Mouse (Mus musculus): Measurements from ENCODE around the gene Umad1. TPM values are rescaled to one million over a fixed set of nuclear protein-coding genes. Genes with fewer than 3 reads are reported as not detected.
"Not testable (repeated sequence)": the region's sequence is repeated elsewhere in the genome, so short reads cannot be mapped to it uniquely, and the experiment has no call there.

Umad1 gene
- polyA plus RNA-seq, 1 experiment from 2014 or later = 20.6 TPM

DNA sequence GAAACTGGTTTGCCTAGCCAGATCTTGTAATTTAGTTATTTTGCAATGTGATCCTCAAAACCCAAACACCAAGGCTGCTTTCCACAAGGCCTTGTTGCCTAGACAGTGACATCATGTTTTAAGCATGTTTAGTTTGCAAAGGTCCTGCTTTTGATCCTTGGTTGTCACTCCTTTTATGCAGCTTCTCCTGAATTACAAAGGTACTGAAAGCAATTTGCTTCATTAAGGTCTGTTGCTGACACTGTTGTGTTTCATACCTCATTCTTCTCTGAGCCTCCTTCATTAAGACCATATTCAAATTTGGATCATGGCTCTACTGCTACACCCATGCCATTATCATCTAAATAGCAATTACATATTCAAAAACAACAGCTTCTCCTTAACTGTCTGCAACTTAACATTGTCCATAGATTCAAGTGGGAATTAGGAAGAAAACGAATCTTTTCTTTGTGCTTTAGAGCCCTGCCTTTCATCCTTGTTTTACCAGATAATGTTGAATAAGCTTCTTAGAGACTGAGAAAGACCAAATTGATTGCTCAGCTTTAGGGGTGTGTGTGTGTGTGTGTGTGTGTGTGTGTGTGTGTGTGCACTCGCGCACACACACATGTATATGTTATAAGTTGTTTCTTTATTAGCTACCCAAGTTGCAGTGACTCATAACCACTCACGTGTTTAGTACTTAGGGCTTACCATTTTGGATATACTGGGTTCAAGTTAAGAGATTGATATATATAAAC is 35.1 kb downstream of the Umad1 start:
- no peak for DNase-seq (ENCODE audit: low spot score)
- no peaks in the 10 kb centered on the region for H3K9me3 ChIP-seq (ENCODE audit: control insufficient read depth, low read length)
- H3K27me3 ChIP-seq (replicated peaks; ENCODE audit: control insufficient read depth, insufficient read depth, low read length) = no peaks in the 10 kb centered on the region
- no peaks in the 10 kb centered on the region for H3K4me1 ChIP-seq (replicated peaks; ENCODE audit: control insufficient read depth, insufficient read depth, low read length)
- H3K27ac ChIP-seq (ENCODE audit: low read depth, low read length) = no peak overlapping the region
- 86% methylated on average over 4 of the region's 4 CpGs for WGBS
- no peak overlapping the region for H3K4me3 ChIP-seq (ENCODE audit: low read depth, low read length)
- no peak overlapping the region for H3K9ac ChIP-seq (ENCODE audit: low read depth, low read length)
- no peaks in the 10 kb centered on the region for H3K36me3 ChIP-seq (ENCODE audit: control insufficient read depth, insufficient read depth, low read length)
- H3K4me2 ChIP-seq = no peak overlapping the region
- ATAC-seq (replicated peaks; ENCODE audit: low FRiP score) = no peak

DNA sequence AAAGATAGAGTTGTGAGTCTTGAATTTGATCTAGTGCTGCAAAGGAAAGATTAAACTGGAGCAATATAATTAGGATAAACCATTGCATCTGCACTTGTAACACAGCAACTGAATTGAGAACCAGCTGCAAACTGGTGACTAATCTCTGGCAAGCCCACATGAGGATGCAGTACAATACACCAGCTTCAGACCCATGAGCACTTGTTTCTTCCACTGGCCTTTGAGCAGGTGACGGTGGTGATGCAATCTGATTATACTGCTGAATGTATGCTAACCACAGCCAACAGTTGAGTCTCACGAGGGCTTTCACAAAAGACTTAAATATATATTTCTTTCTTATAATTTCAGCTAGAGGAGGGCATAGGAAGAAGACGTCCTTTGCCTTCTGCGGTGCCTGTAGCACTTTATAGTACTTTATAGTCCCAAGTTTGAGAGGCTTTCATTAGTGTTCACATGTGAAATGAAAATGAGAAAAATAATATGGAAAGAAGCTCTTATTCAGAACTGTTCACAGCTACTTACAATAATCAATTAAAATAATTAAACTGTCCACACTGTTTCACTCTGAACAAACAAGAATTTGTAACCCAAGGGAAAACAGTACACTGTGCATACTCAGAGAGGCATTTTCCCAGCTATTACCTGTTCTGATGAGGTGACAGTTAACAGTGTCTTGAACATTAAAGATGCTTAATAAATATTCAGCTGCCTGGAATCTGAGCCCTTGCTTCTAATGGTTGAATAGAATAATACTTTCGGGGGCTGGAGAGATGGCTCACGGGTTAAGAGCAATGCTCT is 40.2 kb downstream of the Umad1 start:
- Histone ChIP-seq H3K27ac (ENCODE audit: low read depth, low read length) (no peak overlapping the region), H3K36me3 (ENCODE audit: control insufficient read depth, insufficient read depth, low read length) (no peaks in the 10 kb centered on the region), H3K9me3 (ENCODE audit: control insufficient read depth, low read length) (no peaks in the 10 kb centered on the region), H3K4me1 (replicated peaks; ENCODE audit: control insufficient read depth, insufficient read depth, low read length) (no peaks in the 10 kb centered on the region), H3K27me3 (replicated peaks; ENCODE audit: control insufficient read depth, insufficient read depth, low read length) (no peaks in the 10 kb centered on the region), H3K4me2 (no peak overlapping the region), H3K9ac (ENCODE audit: low read depth, low read length) (no peak overlapping the region), H3K4me3 (ENCODE audit: low read depth, low read length) (no peak overlapping the region)
- 82% methylated on average over 6 of the region's 6 CpGs for WGBS
- DNase-seq (ENCODE audit: low spot score) (no peak), ATAC-seq (replicated peaks; ENCODE audit: low FRiP score) (no peak)

DNA sequence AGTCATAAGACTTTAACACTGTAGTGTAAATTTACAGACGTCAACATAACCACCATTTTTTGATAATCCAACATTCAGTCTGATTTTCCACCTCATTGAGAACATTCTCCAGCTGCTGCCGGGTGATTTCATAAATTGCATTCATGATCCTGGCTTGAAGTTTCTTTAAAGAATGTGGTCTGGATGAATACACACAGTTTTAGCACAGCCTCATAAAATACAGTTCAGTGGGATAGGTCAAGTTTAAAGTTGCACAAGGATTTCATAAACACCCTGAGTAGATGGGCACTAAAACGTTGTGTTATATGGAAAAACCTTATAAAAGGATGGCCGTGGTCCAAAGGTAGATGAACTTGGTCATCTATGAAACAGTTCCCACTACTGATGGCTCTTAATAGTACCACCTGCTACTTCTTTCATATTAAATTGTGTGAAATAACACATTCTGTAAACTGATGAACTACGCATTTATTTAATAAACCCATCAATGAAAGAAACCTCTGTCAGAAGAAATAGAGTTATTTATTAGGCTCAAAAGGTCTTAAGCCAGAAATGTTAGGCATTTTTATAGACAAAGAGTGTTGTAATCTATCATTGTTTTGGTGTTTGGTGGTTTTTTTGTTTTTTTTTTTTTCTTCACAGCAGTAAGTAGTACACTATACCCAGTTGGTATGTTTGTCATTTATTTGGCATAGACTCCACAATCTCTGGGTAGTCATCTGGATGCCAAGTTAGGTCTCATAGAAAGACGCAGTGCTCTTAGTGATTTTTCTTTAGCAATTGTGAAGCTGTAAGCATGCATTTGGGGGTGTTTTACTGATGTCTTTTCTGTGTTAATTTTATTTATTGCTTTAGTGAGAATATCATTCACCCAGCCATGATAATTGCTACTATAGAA is 49.0 kb downstream of the Umad1 start:
- H3K4me2 ChIP-seq = no peak overlapping the region
- H3K9ac ChIP-seq (ENCODE audit: low read depth, low read length) = no peak overlapping the region
- no peaks in the 10 kb centered on the region for H3K9me3 ChIP-seq (ENCODE audit: control insufficient read depth, low read length)
- H3K36me3 ChIP-seq (ENCODE audit: control insufficient read depth, insufficient read depth, low read length) = no peaks in the 10 kb centered on the region
- 89% methylated on average over 6 of the region's 6 CpGs for WGBS
- H3K4me3 ChIP-seq (ENCODE audit: low read depth, low read length) = no peak overlapping the region
- no peak for ATAC-seq (replicated peaks; ENCODE audit: low FRiP score)
- H3K27me3 ChIP-seq (replicated peaks; ENCODE audit: control insufficient read depth, insufficient read depth, low read length) = no peaks in the 10 kb centered on the region
- H3K27ac ChIP-seq (ENCODE audit: low read depth, low read length) = no peak overlapping the region
- no peaks in the 10 kb centered on the region for H3K4me1 ChIP-seq (replicated peaks; ENCODE audit: control insufficient read depth, insufficient read depth, low read length)
- no peak for DNase-seq (ENCODE audit: low spot score)

DNA sequence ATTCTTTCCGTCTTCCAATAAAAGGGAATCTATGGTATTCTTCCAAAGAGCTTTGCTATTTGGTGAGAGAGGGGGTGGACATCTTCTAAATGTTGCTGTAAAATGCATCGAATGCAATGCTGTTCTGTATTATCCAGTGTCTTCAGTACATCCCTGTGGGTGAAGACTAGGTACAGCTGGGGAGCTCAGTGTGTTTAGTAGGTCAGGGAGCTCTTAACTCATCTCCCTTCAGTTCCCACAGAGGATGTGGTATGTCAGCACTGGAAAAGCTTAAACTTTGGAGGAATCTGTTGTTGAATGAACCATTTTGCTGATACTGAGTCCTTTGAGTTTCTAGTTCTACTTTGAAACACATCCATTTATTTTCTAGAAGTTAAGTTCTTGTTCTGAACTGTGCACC is 53.5 kb downstream of the Umad1 start:
- 80% methylated on average over 2 of the region's 2 CpGs for WGBS
- no peak overlapping the region for H3K4me3 ChIP-seq (ENCODE audit: low read depth, low read length)
- ATAC-seq (replicated peaks; ENCODE audit: low FRiP score) = no peak
- H3K9me3 ChIP-seq (ENCODE audit: control insufficient read depth, low read length) = no peaks in the 10 kb centered on the region
- DNase-seq (ENCODE audit: low spot score) = no peak
- H3K36me3 ChIP-seq (ENCODE audit: control insufficient read depth, insufficient read depth, low read length) = no peaks in the 10 kb centered on the region
- H3K27ac ChIP-seq (ENCODE audit: low read depth, low read length) = no peak overlapping the region
- H3K27me3 ChIP-seq (replicated peaks; ENCODE audit: control insufficient read depth, insufficient read depth, low read length) = no peaks in the 10 kb centered on the region
- no peak overlapping the region for H3K4me2 ChIP-seq
- no peaks in the 10 kb centered on the region for H3K4me1 ChIP-seq (replicated peaks; ENCODE audit: control insufficient read depth, insufficient read depth, low read length)
- H3K9ac ChIP-seq (ENCODE audit: low read depth, low read length) = no peak overlapping the region

DNA sequence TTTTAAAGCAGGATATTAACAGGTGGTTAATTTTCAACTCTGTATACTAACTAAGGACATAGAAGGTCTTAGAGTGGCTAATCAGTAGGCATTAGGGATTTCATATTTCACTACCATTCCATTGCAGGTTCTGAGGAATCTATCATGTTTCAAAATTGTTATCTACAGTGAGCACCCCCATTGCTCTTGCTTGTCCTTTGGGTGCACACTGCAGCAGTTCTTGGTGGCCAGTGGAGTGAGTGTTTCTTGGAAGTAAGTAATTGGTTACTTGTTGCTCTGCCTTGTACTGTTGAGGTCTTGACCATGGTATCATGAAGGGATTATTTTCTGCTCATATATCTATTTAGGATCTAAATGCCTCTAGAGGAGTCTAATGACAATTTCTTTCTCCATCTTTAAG is 57.1 kb downstream of the Umad1 start:
- no peak for ATAC-seq (replicated peaks; ENCODE audit: low FRiP score)
- no peak overlapping the region for H3K9ac ChIP-seq (ENCODE audit: low read depth, low read length)
- H3K4me1 ChIP-seq (replicated peaks; ENCODE audit: control insufficient read depth, insufficient read depth, low read length) = no peaks in the 10 kb centered on the region
- no peak overlapping the region for H3K4me3 ChIP-seq (ENCODE audit: low read depth, low read length)
- no peak overlapping the region for H3K27ac ChIP-seq (ENCODE audit: low read depth, low read length)
- H3K36me3 ChIP-seq (ENCODE audit: control insufficient read depth, insufficient read depth, low read length) = no peaks in the 10 kb centered on the region
- no peak for DNase-seq (ENCODE audit: low spot score)
- no peaks in the 10 kb centered on the region for H3K27me3 ChIP-seq (replicated peaks; ENCODE audit: control insufficient read depth, insufficient read depth, low read length)
- H3K9me3 ChIP-seq (ENCODE audit: control insufficient read depth, low read length) = no peaks in the 10 kb centered on the region
- H3K4me2 ChIP-seq = no peak overlapping the region

DNA sequence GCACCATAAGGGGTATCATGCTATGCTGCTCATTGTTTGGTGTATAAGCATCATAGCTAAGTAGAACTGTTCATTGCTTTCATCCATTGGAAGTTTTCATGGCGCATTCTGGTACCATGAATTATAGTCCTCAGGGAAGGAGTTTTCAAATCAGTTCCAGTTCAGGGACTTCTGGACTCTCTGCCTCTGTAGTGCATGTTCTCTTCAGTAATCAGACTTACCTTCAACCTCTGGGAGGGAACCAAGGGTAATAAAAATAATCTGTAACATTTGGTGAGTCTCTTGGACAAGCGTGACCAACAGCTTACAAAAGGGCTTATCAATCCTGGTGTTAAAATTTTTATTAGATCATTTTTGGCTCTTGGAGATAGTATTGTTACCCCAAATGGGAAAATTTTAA is 60.5 kb downstream of the Umad1 start:
- H3K4me1 ChIP-seq (replicated peaks; ENCODE audit: control insufficient read depth, insufficient read depth, low read length) = no peaks in the 10 kb centered on the region
- DNase-seq (ENCODE audit: low spot score) = no peak
- no peak overlapping the region for H3K4me3 ChIP-seq (ENCODE audit: low read depth, low read length)
- no peak for ATAC-seq (replicated peaks; ENCODE audit: low FRiP score)
- 93% methylated on average over 2 of the region's 2 CpGs for WGBS
- H3K27me3 ChIP-seq (replicated peaks; ENCODE audit: control insufficient read depth, insufficient read depth, low read length) = no peaks in the 10 kb centered on the region
- no peaks in the 10 kb centered on the region for H3K36me3 ChIP-seq (ENCODE audit: control insufficient read depth, insufficient read depth, low read length)
- no peak overlapping the region for H3K27ac ChIP-seq (ENCODE audit: low read depth, low read length)
- no peak overlapping the region for H3K9ac ChIP-seq (ENCODE audit: low read depth, low read length)
- H3K9me3 ChIP-seq (ENCODE audit: control insufficient read depth, low read length) = no peaks in the 10 kb centered on the region
- H3K4me2 ChIP-seq = no peak overlapping the region

GRCm38 (mm10) chr6:8331496-8331895 is 72.4 kb downstream of the Umad1 start:
- WGBS = 92% methylated on average over 3 of the region's 3 CpGs
- DNase-seq (ENCODE audit: low spot score); H3K27me3 ChIP-seq (replicated peaks; ENCODE audit: control insufficient read depth, insufficient read depth, low read length); H3K27ac ChIP-seq (ENCODE audit: low read depth, low read length); H3K4me3 ChIP-seq (ENCODE audit: low read depth, low read length); H3K4me2 ChIP-seq; H3K36me3 ChIP-seq (ENCODE audit: control insufficient read depth, insufficient read depth, low read length); H3K9ac ChIP-seq (ENCODE audit: low read depth, low read length); H3K4me1 ChIP-seq (replicated peaks; ENCODE audit: control insufficient read depth, insufficient read depth, low read length); ATAC-seq (replicated peaks; ENCODE audit: low FRiP score); H3K9me3 ChIP-seq (ENCODE audit: control insufficient read depth, low read length): not testable (repeated sequence)

DNA sequence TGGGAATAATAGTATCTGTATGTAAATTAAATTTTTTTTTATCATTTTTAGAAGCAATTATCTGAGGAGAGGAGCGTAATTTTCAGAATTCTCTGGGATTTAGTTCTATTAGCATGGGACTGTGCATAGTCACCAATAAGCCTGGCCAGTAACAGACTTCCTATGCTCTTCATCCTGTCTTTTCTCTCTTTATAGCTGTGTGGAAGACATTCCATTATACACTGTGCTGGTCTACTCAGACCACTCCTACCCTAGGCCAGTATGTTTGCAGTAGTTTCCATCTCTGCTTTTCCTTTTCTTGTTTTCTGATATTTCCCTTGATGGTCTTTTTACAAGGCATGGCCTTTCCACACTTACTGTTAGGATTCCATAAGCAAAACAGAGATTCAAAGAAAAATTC is 74.3 kb downstream of the Umad1 start:
- no peaks in the 10 kb centered on the region for H3K36me3 ChIP-seq (ENCODE audit: control insufficient read depth, insufficient read depth, low read length)
- no peaks in the 10 kb centered on the region for H3K4me1 ChIP-seq (replicated peaks; ENCODE audit: control insufficient read depth, insufficient read depth, low read length)
- WGBS = 94% methylated on average over 1 of the region's 1 CpGs
- no peak for ATAC-seq (replicated peaks; ENCODE audit: low FRiP score)
- no peaks in the 10 kb centered on the region for H3K9me3 ChIP-seq (ENCODE audit: control insufficient read depth, low read length)
- no peak overlapping the region for H3K4me2 ChIP-seq
- H3K27me3 ChIP-seq (replicated peaks; ENCODE audit: control insufficient read depth, insufficient read depth, low read length) = no peaks in the 10 kb centered on the region
- DNase-seq (ENCODE audit: low spot score) = no peak
- H3K27ac ChIP-seq (ENCODE audit: low read depth, low read length) = no peak overlapping the region
- no peak overlapping the region for H3K4me3 ChIP-seq (ENCODE audit: low read depth, low read length)
- H3K9ac ChIP-seq (ENCODE audit: low read depth, low read length) = no peak overlapping the region

Measured in liver, embryonic 11.5 days (tissue).